ENCODE assay signal across 25 mouse cellular contexts in genomic region chr5:134858378-134858777, GRCm38 (mm10). TPM values are rescaled to one million over a fixed set of nuclear protein-coding genes. Genes with fewer than 3 reads are reported as not detected.
DNase-seq lines count a peak whose midpoint lies in the region; ATAC-seq lines count a peak whose summit lies in the region.
"Had no signal": no experiment of that assay in that cellular context is flagged by ENCODE, and none has a peak within 500 bp of the region (broad histone marks: within the 10 kb centered on the region; RNA-seq: fewer than 3 reads in every experiment).

No protein-coding gene starts in this region.

- H3K27me3 ChIP-seq in limb, embryonic 12.5 days: no peaks in the 10 kb centered on the region
- no peaks in the 10 kb centered on the region for H3K27me3 ChIP-seq in limb, embryonic 10.5 days (ENCODE audit: low read depth, poor library complexity, severe bottlenecking)
- H3K27me3 ChIP-seq in embryonic facial prominence, embryonic 11.5 days (ENCODE audit: control insufficient read depth, insufficient read depth, low read length): no peaks in the 10 kb centered on the region
- H3K27me3 ChIP-seq in embryonic facial prominence, embryonic 14.5 days (replicated peaks; ENCODE audit: control insufficient read depth, insufficient read depth, low read length): no peaks in the 10 kb centered on the region
- no peaks in the 10 kb centered on the region for H3K27me3 ChIP-seq in limb, embryonic 15.5 days
- H3K27me3 ChIP-seq: hindbrain, embryonic 13.5 days had no signal

- no peaks in the 10 kb centered on the region for H3K9me3 ChIP-seq in limb, embryonic 12.5 days
- no peaks in the 10 kb centered on the region for H3K9me3 ChIP-seq in limb, embryonic 10.5 days (replicated peaks)
- no peaks in the 10 kb centered on the region for H3K9me3 ChIP-seq in embryonic facial prominence, embryonic 11.5 days (replicated peaks; ENCODE audit: control insufficient read depth, low read length)
- no peaks in the 10 kb centered on the region for H3K9me3 ChIP-seq in embryonic facial prominence, embryonic 14.5 days (ENCODE audit: control insufficient read depth, low read length)
- no peaks in the 10 kb centered on the region for H3K9me3 ChIP-seq in limb, embryonic 15.5 days
- H3K9me3 ChIP-seq: hindbrain, embryonic 13.5 days had no signal

- H3K9ac ChIP-seq in limb, embryonic 12.5 days (replicated peaks): no peak overlapping the region
- H3K9ac ChIP-seq in embryonic facial prominence, embryonic 11.5 days (replicated peaks; ENCODE audit: low read length): no peak overlapping the region
- H3K9ac ChIP-seq in embryonic facial prominence, embryonic 14.5 days (ENCODE audit: low read depth, low read length): no peak overlapping the region
- H3K9ac ChIP-seq in limb, embryonic 15.5 days: no peak overlapping the region
- H3K9ac ChIP-seq: hindbrain, embryonic 13.5 days had no signal

- 0 out of 2 replicates have a peak overlapping the region, but pooled peaks have one; percentile 1 for H3K27ac ChIP-seq in limb, embryonic 12.5 days
- no peak overlapping the region; the same call in 1 of the 2 replicates for H3K27ac ChIP-seq in limb, embryonic 10.5 days
- no peak overlapping the region for H3K27ac ChIP-seq in embryonic facial prominence, embryonic 11.5 days (replicated peaks; ENCODE audit: low read depth, low read length)
- peak overlapping the region; percentile 84 for H3K27ac ChIP-seq in embryonic facial prominence, embryonic 14.5 days (replicated peaks; ENCODE audit: low read depth, low read length)
- H3K27ac ChIP-seq in limb, embryonic 15.5 days: peak overlapping the region; percentile 59
- H3K27ac ChIP-seq: heart, embryonic 10.5 days; hindbrain, embryonic 13.5 days; hindbrain, postnatal 0 days had no signal

- no peak overlapping the region for H3K4me3 ChIP-seq in limb, embryonic 12.5 days (replicated peaks)
- H3K4me3 ChIP-seq in limb, embryonic 10.5 days: no peak overlapping the region
- no peak overlapping the region for H3K4me3 ChIP-seq in embryonic facial prominence, embryonic 11.5 days (ENCODE audit: low read depth, low read length)
- no peak overlapping the region for H3K4me3 ChIP-seq in embryonic facial prominence, embryonic 14.5 days (ENCODE audit: low read depth, low read length)
- H3K4me3 ChIP-seq in limb, embryonic 15.5 days: no peak overlapping the region
- H3K4me3 ChIP-seq: heart, embryonic 10.5 days; hindbrain, embryonic 13.5 days had no signal

- ATAC-seq in limb, embryonic 12.5 days (ENCODE audit: insufficient number of reproducible peaks, insufficient read depth, low FRiP score, low TSS enrichment, low read depth): no peak
- ATAC-seq in embryonic facial prominence, embryonic 11.5 days (replicated peaks; ENCODE audit: insufficient number of reproducible peaks, low FRiP score, low TSS enrichment, low read depth): 0 out of 2 replicates have a peak, but pooled peaks have one; percentile 37
- ATAC-seq in embryonic facial prominence, embryonic 14.5 days (ENCODE audit: low read depth): peak; percentile 87
- no peak for ATAC-seq in limb, embryonic 15.5 days (ENCODE audit: insufficient number of reproducible peaks, low FRiP score, low TSS enrichment, low read depth)
- ATAC-seq: forebrain, embryonic 14.5 days; hindbrain, postnatal 0 days had no signal

- intact Hi-C loops in heart, postnatal 25 days (cut with DNase I): no loop called here

- WGBS in limb, embryonic 12.5 days: 64% methylated on average over 10 of the region's 10 CpGs
- WGBS in limb, embryonic 10.5 days: 81% methylated on average over 10 of the region's 10 CpGs
- 49% methylated on average over 10 of the region's 10 CpGs for WGBS in embryonic facial prominence, embryonic 11.5 days
- WGBS in embryonic facial prominence, embryonic 14.5 days: 49% methylated on average over 10 of the region's 10 CpGs
- WGBS in limb, embryonic 15.5 days: 45% methylated on average over 10 of the region's 10 CpGs

- no peaks in the 10 kb centered on the region for H3K36me3 ChIP-seq in limb, embryonic 12.5 days
- no peaks in the 10 kb centered on the region for H3K36me3 ChIP-seq in limb, embryonic 10.5 days
- H3K36me3 ChIP-seq in embryonic facial prominence, embryonic 11.5 days (replicated peaks; ENCODE audit: control insufficient read depth, insufficient read depth, low read depth, low read length): no peaks in the 10 kb centered on the region
- H3K36me3 ChIP-seq in embryonic facial prominence, embryonic 14.5 days (ENCODE audit: control insufficient read depth, insufficient read depth, low read length): no peaks in the 10 kb centered on the region
- H3K36me3 ChIP-seq in limb, embryonic 15.5 days: no peaks in the 10 kb centered on the region
- H3K36me3 ChIP-seq: heart, embryonic 10.5 days; hindbrain, embryonic 13.5 days had no signal

- peaks cover 20% of the 10 kb centered on the region for H3K4me1 ChIP-seq in limb, embryonic 12.5 days (replicated peaks)
- peaks cover 16% of the 10 kb centered on the region; the same call in 1 of the 2 replicates for H3K4me1 ChIP-seq in limb, embryonic 10.5 days
- no peaks in the 10 kb centered on the region for H3K4me1 ChIP-seq in embryonic facial prominence, embryonic 11.5 days (ENCODE audit: control insufficient read depth, insufficient read depth, low read length)
- H3K4me1 ChIP-seq in embryonic facial prominence, embryonic 14.5 days (ENCODE audit: control insufficient read depth, insufficient read depth, low read length): no peaks in the 10 kb centered on the region
- H3K4me1 ChIP-seq in limb, embryonic 15.5 days: peaks cover 27% of the 10 kb centered on the region
- H3K4me1 ChIP-seq: heart, embryonic 10.5 days; hindbrain, embryonic 13.5 days had no signal

- H3K4me2 ChIP-seq in limb, embryonic 12.5 days: no peak overlapping the region
- H3K4me2 ChIP-seq in embryonic facial prominence, embryonic 11.5 days (ENCODE audit: low read depth, low read length): no peak overlapping the region
- H3K4me2 ChIP-seq in embryonic facial prominence, embryonic 14.5 days (ENCODE audit: low read depth, low read length): no peak overlapping the region
- H3K4me2 ChIP-seq in limb, embryonic 15.5 days: no peak overlapping the region
- H3K4me2 ChIP-seq: hindbrain, embryonic 13.5 days had no signal

- DNase-seq in limb, embryonic 10.5 days (ENCODE audit: low spot score): no peak
- peak; percentile 69 for DNase-seq in embryonic facial prominence, embryonic 11.5 days (ENCODE audit: low spot score)
- peak; percentile 84 for DNase-seq in embryonic facial prominence, embryonic 14.5 days (ENCODE audit: low spot score)
- no peak for DNase-seq in heart, postnatal 25 days (ENCODE audit: low spot score)
- no peak for DNase-seq in spleen, postnatal 10 days (ENCODE audit: low spot score in 2 of 2)
- DNase-seq: adrenal gland, adult 8-10 months; adrenal gland, postnatal 36 days; cerebellum, adult 2 months; cerebellum, postnatal 14 days; heart, adult 18-20 months; heart, postnatal 10 days; kidney, adult 11 months had no signal

RNA-seq across cellular contexts. Expression of gene Tmem270, which starts 48.2 kb away (rescaled TPM):
- not detected in 2 replicates for polyA plus RNA-seq in limb, embryonic 12.5 days (2016; fragmentation: Nextera tagmentation; extraction: Ambion mirVana)
- not detected in 2 replicates for polyA plus RNA-seq in limb, embryonic 10.5 days (2016; fragmentation: Nextera tagmentation; extraction: Ambion mirVana)
- polyA plus RNA-seq in embryonic facial prominence, embryonic 11.5 days (2014; fragmentation: Nextera tagmentation; extraction: Ambion mirVana): not detected in 2 replicates
- polyA plus RNA-seq in embryonic facial prominence, embryonic 14.5 days (2014; fragmentation: Nextera tagmentation; extraction: Ambion mirVana): not detected in 2 replicates
- not detected in 2 replicates for polyA plus RNA-seq in limb, embryonic 15.5 days (2015; fragmentation: Nextera tagmentation; extraction: Ambion mirVana)
- not detected for total RNA-seq in heart, postnatal 25 days (2021)
- total RNA-seq: adrenal gland, adult 8-10 months; adrenal gland, postnatal 36 days; common myeloid progenitor, adult 5-6 weeks; ES-E14; gastrocnemius, adult 8-10 months; gastrocnemius, postnatal 4 days; heart, adult 18-20 months; heart, postnatal 10 days; hematopoietic stem cell, adult 5-6 weeks; hindbrain, postnatal 0 days had no signal
- polyA plus RNA-seq: cerebellum, adult 2 months; forebrain, embryonic 14.5 days; heart, embryonic 10.5 days; heart, embryonic 14.5 days; hindbrain, embryonic 13.5 days; hindbrain, postnatal 0 days; intestine, embryonic 14.5 days had no signal

RNA-seq across cellular contexts. Expression of gene Cldn13, which starts 56.9 kb away (rescaled TPM):
- 2.1 and 2.5 TPM in 2 replicates for polyA plus RNA-seq in limb, embryonic 12.5 days (2016; fragmentation: Nextera tagmentation; extraction: Ambion mirVana)
- 2.1 and 2.3 TPM in 2 replicates for polyA plus RNA-seq in limb, embryonic 10.5 days (2016; fragmentation: Nextera tagmentation; extraction: Ambion mirVana)
- 3.5 and 3.6 TPM in 2 replicates for polyA plus RNA-seq in embryonic facial prominence, embryonic 11.5 days (2014; fragmentation: Nextera tagmentation; extraction: Ambion mirVana)
- 0.15 and 0.20 TPM in 2 replicates for polyA plus RNA-seq in embryonic facial prominence, embryonic 14.5 days (2014; fragmentation: Nextera tagmentation; extraction: Ambion mirVana)
- polyA plus RNA-seq in limb, embryonic 15.5 days (2015; fragmentation: Nextera tagmentation; extraction: Ambion mirVana): 0.27 and 1.3 TPM in 2 replicates
- total RNA-seq in heart, postnatal 25 days (2021): not detected
- total RNA-seq: adrenal gland, adult 8-10 months; adrenal gland, postnatal 36 days; ES-E14; gastrocnemius, adult 8-10 months; gastrocnemius, postnatal 4 days; heart, adult 18-20 months; heart, postnatal 10 days; hindbrain, postnatal 0 days had no signal
- polyA plus RNA-seq: cerebellum, adult 2 months; hindbrain, embryonic 13.5 days; hindbrain, postnatal 0 days had no signal

Comparison
In these comparisons a context has a peak if more than half of its experiments do, and no peak if none do; other contexts are left out.
1. H3K27ac ChIP-seq: peak in limb, embryonic 12.5 days (single experiment), embryonic facial prominence, embryonic 14.5 days (single experiment) and limb, embryonic 15.5 days (single experiment); none in limb, embryonic 10.5 days (single experiment) and embryonic facial prominence, embryonic 11.5 days (single experiment).
2. ATAC-seq: peak in embryonic facial prominence, embryonic 11.5 days (single experiment) and embryonic facial prominence, embryonic 14.5 days (single experiment); none in limb, embryonic 12.5 days (single experiment) and limb, embryonic 15.5 days (single experiment).
3. DNase-seq: peak in embryonic facial prominence, embryonic 11.5 days (single experiment) and embryonic facial prominence, embryonic 14.5 days (single experiment); none in limb, embryonic 10.5 days (single experiment), heart, postnatal 25 days (single experiment) and spleen, postnatal 10 days (0 of 2).